Mouse (Mus musculus) induced T-regulatory cell, adult 2 months (primary cell): Measurements from ENCODE around the gene Rsu1.

Experiments used
- DNase-seq: peaks from one replicate; pipeline ENCODE4 v3.0.0-alpha.2; 2012; ENCODE audit warnings: low read depth

Rsu1 gene

DNA sequence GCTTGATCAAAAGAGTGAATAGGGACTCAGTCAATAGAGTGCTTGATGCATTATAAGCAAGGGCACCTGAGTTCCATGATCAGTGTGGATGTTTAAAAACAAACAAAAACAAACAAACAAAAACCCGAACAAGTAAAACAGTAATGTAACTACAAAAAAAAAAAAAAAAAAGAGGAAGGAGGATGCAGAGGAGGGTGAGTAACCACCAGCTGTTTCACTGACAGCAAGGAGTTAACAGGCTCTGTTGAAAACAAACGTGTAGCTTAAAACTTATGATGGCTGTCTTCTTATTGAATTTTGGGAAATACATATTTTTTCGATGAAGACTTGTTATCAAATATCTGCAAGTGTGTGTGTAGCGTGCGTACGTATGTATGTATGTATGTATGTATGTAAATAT is 222.6 kb downstream of the Rsu1 start:
- no peak for DNase-seq

GRCm38 (mm10) chr2:13044555-13044954 is 226.7 kb downstream of the Rsu1 start:
- DNase-seq, result no peak

DNA sequence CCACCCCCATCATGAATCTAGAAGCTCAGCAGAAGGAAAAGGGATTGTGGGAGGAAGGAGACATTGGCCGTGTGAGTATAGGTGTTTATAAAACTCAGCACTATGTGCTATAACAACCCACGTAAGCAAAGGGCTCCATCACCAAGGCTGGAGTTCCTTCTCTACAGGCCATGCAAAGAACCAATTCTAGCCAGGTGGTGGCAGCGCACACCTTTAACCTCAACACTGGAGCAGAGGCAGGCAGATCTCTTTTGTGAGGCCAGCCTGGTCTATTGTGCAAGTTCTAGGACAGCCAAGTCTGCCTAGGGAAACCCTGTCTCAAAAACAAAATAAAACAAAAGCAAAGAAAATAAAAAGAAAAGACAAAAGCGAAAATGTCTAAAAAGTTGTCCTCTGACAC is 231.4 kb downstream of the Rsu1 start:
- peak; percentile 15 for DNase-seq

- no peak for DNase-seq
Measured at GRCm38 (mm10) chr2:13038772-13039171, 232.4 kb downstream of the Rsu1 start.
